Mouse (Mus musculus): ENCODE results near the gene Vrk2.

Gene Vrk2

DNA sequence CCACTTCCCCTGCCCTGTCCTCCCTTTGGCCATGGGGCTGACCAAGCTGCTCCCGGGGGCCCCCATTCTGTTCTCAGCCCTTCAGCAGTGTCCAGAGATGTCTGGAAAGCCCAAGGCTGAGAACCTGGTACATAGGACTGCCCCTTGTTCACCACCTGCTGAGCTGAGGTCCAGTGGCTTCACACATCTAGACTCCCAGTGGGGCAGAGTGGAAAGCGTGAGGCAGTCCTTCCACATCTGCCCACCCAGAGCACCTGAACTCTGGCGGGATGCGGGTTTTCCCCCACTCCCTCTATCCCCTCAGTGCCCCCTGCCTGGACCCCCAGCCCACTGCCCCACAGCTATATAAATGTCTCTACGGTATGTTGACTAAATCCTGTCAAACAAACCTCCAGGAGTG lies 56.0 kb downstream of the Vrk2 start:
- no peak for DNase-seq

DNA sequence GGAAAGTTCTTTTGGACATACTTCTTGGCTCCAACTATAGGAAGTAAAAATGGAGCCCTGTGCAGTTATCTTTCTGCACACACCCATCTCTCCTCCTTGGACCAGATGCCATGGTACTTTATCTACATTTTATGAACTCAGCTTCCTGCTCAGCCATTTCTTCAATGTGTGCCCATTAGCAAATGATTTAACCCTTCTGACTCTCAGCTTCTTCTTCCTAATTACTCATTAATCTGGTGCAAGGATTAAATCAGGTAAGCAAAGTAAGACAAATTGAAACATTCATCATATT lies 60.0 kb downstream of the Vrk2 start:
- DNase-seq = no peak

DNA sequence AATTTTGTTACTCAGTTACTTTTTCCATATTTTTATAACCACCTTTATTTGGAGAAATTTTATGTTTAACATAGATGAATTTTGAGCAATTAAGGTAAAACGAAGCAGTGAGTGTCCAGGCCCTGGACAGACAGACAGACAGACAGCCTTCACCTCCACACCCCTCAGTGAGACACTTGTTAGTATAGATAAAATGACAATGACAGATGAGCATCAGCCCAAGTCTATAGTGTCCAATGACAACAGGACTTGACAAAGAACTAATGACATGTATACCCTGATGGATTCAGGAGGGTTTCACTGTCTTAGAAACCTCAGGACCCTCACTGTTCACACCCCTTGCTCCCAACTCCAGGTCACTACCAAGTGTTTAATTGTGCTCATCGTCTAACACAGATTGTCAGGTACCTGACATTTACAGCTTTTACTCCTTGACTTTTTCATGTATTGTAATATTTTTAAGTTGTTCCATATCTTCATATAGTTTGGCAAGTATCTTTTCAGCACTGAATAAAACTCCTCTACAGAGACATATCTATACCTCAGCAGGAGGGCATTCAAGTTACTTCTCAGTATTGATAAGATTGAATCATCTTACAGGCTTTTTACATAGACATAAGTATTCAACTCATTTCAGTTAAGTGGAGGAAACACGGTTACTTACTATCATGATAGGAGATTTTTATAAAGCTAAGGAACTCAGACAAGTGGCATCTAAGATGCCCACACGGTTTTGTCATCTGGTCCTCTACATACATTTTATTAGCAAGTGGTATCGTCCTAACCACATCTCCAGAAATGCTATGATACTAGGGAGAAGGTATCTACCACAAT lies 60.6 kb downstream of the Vrk2 start:
- DNase-seq = no peak

DNA sequence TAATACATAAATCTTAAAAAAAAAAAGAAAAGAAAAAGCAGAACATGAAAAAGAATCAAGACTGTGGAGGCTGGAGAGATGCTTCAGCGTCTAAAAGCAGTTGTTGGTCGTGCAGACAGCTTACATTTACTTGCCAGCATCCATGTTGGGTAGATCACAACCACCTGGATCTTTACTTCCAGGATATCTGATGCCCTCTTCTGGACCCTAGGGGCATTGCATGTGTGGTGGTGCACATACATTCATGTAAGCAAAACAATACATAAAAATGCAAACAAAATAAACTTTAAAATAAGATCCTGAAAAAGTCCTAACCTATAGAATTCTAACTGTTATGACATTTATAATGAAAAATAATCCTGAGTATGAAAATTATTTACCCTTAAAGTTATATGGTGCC lies 66.9 kb downstream of the Vrk2 start:
- DNase-seq = no peak

DNA sequence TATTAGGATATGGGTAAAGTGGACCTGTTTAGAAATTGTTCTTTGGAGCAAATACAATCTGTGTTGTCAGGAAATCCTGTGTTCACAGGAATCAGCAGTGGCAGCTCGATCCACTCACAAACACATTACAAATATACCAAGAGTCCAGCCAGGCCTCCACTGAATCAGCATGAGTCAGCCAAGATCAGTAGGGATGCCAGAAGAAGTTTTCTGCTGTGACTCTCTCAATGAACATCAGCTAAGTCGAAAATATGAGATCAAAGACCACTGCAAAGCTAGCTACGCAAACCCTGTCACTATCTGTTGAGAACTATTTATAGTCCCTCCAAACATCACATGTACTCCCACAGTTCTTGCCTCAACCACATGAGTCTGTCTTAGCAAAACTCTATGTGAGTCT lies 74.8 kb downstream of the Vrk2 start:
- DNase-seq = no peak

DNA sequence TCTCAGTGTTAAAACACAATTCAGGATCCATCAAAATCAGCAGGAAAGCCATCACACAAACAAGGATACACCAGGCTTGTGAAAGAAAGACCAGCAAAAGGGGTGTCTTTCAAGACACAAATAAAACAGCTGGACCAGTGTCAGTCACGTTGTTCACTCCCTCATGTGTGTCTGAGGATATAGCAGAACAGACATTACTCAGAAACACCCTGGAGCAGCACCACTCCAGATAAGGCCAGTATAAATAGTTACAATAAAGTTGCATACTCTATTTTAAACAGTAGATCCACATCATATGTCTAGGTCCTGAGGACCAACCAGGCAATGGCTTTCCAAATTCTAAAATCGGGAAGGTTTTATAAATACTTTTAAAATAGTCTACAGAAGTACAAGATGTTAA lies 77.7 kb downstream of the Vrk2 start:
- DNase-seq = no peak

DNA sequence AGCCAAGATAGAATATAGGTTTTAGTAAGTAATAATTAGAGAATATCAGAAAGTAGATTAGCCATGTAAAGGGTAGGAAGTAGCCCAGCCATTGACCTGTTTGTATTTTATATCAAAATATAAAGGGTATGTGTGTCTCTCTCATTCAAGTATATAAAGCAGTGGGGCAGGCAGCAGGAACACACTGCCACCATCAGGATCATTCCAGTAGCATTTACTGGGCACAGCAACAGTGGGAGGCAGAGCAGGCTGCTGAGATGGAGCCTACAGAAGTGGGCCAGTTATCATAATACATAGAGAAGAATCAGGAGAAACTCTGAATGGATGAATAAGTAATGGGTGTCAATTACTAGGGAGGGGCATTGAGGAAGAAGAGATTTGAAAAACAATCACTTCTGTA lies 80.1 kb downstream of the Vrk2 start:
- no peak for DNase-seq

DNA sequence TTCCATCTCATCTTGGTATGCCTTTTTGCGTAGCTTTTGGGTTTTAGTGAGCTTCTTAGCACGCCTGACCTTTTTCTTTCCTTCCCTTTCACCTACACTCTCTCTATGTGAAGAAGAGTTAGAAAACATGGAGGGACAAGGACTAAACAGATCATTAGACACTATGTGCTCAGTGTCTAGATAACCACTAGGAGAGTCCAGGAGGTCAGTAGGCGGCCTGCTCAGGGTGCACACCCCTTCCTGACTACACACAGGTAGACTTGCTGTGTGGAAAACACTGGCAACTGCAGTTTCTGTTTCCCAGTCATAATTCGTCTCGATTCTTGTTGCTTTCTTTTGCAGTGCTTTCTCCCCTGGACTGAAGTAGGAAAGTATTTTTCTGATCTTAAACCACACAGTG lies 97.8 kb downstream of the Vrk2 start:
- no peak for DNase-seq

DNA sequence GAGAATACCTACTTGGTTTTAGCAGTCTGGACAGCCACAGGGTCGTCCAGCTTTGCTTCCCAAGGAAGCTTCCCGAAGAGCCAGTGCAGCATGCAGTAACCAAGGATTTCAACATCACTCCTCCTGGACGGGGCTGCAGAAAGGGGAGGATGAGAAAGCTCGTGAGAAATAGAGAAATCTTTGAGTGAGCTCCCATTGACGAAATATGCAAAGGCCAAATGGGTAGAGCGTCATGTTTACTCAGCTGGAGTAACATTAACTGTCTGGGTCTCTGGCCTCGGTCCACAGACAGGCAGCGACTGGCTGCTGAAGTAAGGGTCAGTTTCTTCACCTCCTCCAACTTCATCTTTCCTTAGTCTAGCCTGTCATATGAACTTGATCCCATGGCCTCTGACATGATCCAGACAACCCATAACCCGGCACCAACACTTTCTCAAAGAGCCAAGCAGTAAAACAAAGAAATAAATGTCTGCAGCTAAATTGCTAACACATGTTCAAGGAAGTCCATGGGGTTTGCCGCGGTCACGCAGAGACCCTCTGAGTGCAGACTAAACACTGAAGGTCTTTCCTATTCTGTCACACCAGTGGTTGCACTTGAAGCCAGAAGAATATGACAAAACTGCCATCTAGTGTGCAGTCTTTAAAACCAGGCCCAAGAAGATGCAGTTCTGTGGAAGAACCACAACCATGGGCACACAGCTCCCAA lies 103.9 kb downstream of the Vrk2 start:
- peak; percentile 38 for DNase-seq

DNA sequence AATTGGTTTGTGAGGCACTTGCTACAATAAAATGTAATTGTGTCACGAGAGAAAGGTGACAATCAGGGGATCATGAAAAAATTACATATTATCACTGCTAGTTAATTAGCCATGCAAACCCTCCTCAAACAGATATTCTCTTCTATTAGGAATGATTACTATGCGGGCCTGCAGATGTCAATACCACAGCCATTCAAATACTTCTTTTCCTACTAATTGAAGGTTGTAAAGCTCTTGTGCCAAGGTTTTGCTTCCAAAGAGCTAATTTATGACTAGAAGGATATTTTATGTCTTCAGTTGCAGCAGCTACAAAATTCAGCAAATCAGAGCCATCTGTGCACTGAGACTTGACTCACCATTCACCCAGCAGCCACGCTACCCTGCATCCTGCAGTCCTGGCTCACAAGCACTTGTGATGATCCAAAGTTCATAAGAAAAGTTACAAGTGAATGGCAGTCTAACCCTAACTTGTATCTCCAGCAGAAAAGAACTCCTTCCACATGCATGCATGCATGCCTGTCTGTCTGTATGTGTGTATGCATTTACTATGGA lies 112.0 kb downstream of the Vrk2 start:
- DNase-seq = no peak

DNA sequence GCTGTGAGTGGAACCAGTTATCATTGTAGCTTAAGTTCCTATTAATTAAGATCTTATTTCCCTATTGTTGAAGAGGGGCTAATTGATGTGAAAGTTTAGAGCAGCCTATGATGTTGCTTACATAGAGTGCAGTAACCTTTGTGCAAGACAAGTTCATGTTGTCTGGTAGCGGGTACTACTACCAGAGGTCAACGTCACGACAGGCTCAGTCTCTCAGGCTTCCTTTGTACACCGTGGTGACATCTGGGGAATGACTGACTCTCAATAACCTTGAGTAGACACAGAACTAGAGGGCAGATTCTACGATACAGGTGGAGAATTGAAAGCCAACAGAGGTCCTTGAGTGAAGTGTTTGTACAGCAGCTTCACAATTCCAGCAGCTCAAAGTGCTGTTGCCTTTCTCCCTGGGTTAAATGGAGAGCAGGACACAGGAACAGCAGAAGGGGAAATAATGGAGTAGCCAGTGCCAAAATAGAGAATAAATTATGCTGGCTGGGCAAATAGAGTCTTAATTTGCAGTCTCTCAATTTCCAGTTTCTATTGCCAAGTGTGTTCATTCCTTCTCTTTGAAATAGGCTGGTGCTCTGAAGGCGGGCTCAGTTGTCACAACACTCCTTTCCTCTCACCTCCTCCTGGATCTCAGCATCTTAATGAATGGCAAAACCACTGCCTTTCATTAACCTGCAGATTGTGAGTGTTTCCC lies 116.6 kb downstream of the Vrk2 start:
- DNase-seq = no peak

DNA sequence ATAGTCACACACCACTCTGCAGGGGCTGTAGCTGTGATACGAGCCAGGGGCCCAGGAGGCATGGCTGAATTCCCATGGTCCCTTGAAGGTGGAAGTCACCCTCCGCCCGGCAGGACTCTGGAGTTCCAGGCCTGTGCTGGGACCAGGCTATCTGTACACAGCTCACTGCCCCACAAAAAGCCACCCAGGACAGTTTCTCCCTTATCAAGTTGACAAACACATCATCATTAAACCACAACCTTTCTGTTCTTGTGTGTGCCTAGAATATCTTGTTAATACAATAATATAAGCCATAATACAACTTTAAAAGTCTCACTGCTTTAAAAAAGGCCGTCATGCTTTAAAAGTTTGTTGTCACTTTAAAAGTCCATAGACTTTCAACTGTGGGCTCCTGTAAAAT lies 139.7 kb downstream of the Vrk2 start:
- no peak for DNase-seq

DNA sequence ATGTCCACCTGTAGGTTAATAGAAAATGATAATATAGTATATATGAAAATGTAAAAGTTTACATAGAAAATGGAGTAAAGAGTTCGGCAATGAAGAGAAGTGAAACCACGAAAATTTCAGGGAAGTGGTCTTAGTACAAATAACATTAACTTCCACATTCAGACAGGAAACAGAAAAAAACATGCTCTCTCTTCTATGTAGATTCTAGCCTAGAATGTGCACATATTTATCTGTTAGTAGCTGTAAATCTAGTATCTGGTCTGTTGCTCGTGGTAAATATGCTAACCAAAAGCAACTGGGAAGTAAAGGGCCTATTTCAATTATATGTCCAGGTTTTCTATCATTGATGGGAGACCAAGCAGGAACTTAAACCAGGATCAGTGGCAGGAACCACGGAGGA lies 141.1 kb downstream of the Vrk2 start:
- DNase-seq = no peak

DNA sequence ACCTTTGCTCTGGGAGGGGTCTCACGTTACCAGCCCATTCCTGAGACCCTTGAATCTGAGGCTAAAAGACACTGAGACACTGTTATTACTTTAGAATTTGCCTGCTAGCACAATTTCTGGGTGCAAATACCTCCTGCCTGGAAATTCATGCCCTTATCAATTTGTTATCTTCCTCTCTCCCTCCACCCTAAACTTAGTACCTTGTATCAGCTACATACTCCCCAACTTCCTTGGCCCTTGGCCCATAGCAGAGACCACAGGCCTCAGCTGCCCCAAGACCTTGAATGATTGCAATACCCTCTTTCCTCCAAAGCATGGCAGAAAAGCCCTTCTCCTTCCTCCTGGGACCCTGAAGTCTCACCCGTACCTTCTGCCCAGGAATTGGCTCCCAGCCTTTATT lies 142.6 kb downstream of the Vrk2 start:
- no peak for DNase-seq

DNA sequence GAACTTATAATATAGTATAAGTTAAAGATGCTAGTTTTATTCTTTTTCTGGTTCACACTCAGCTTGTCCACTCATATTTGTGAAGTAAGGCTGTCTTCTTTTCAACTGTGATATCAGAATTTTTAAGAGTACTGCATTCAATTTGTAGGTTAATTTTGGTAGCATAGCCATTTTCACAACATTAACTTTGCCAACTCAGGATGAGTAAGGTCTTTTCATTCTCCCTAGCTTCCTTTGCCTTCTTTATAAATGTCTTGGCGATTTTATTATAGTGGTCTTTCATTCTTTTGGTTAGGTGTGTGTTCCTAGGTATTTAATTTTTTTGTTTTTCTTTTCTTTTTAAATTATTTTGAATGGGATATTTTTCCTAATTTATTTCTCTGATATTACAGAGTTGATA lies 143.2 kb downstream of the Vrk2 start:
- DNase-seq = no peak

DNA sequence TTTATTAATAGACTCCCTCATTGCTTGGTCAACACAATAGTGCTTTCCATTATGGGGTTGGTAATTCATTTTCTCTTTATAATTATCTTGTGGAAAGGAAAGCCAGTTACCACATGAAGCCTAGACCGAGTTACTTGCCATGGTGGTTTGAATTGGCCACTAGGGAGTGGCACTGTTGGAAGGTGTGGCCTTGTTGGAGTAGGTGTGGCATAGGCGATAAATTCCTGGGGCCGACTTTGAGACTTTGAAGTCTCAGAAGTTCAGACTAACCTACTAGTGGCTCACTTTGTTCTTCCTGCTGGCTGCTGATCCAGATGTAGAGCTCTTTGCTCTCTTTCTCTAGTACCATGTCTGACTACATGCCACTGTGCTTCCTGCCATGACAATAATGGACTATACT lies 144.0 kb downstream of the Vrk2 start:
- DNase-seq = no peak

DNA sequence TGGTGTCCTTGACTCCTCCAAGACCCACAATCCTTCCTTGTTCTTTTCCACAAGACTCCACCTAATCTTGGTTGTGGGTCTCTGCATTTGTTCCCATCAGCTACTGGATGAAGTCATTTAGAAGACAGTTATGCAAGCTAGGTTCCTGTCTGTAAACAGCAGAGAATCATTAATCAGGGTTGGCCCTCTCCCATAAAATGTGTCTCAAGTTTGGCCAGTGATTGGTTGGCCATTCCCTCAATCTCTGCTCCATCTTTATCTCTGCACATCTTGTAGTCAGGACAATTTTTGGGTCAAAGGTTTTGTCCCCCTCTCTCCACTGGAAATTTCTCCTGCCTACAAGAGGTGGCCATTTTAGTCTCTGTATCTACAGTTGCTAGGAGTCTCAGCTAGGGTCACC lies 149.4 kb downstream of the Vrk2 start:
- no peak for DNase-seq

DNA sequence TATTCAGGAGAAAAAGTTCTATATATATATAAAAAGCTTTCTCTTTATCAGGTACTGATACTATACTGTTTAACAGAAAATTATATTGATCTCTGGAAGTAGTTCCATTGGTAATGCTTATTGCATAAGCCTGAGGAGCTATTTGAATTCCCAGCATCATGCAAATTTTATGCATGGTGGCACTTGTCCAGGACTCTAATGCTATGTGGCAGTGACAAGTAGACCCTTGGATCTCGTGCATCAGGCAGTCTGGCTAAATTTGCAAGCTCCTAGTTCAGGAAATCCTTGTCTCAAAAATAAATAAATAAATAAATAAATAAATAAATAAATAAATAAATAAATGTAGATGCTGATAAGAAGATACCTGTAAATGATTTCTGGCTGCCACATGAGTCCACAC lies 152.7 kb downstream of the Vrk2 start:
- no peak for DNase-seq

DNA sequence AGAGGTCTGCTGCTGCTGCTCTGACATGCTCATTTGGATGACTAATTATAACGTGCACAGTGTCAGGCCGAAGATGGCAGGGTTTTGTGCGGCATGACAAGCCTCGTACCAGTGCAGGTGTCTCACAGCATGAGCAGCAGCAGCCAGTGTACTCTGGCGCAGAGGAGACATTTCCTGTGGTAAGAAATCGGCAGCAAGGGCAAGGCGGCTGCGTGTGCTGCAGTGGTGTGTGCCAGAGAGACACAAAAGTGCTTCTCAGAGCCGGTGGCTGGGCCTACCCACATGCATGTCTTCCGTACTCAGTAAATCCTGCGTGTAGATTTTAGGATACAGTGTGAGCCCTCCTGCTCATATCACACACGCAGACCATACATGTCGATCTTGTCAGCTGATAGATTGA lies 156.0 kb downstream of the Vrk2 start:
- DNase-seq = peak; percentile 29

DNA sequence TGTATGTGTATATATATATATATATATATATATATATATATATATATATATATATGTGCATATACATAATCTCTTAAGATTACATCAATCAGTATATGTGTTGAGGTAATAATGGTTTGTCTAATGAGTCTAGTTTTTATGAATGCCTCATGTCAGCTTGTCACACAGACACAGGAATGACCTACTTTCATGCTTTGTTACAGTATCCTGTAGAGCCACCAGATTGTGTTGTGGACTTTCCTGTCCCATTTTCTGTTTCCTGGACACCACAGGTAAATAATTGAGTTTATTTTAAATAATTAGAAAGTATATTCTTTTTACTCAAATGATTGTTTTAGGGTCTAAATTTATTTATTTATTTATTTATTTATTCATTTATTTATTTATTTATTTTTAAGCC lies 159.6 kb downstream of the Vrk2 start:
- DNase-seq = no peak

DNA sequence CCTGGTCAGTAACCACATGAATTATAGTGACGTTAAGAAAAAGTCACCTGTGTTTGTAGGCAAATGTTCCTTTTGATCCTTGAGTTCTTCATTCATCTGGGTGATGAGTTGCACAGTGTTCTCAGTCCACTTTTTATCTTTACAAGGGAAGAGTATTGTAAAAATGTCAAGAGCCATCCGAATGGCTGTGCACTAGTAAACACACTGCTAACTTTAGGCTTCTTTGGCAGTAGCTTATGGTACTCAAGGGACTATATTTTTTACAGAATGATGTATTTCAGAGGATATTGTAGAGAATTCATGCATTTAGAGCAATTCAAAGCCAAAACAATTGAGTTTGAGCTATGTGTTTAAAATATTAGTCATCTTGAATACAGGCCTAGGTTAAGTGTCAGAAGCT lies 172.3 kb downstream of the Vrk2 start:
- DNase-seq = no peak

Measured in right cerebral cortex, adult 18-20 months (tissue).